In genomic region chr7:3329776-3330546, GRCm38 (mm10) we compare ENCODE assay signal across 8 mouse cellular contexts. TPM values are rescaled to one million over a fixed set of nuclear protein-coding genes. Genes with fewer than 3 reads are reported as not detected.
DNase-seq lines count a peak whose midpoint lies in the region; ATAC-seq and TF ChIP-seq lines count a peak whose summit lies in the region.

No protein-coding gene starts in this region.

- H3K9ac ChIP-seq in heart, embryonic 14.5 days (ENCODE audit: low read length), result no peak overlapping the region
- no peak overlapping the region for H3K9ac ChIP-seq in liver, embryonic 14.5 days (replicated peaks)
- peak overlapping the region; percentile 8; the same call in 1 of the 2 replicates for H3K9ac ChIP-seq in neural tube, embryonic 11.5 days (ENCODE audit: low read length)
- H3K9ac ChIP-seq in stomach, embryonic 15.5 days, result no peak overlapping the region

- no peak overlapping the region for H3K27ac ChIP-seq in heart, embryonic 14.5 days (replicated peaks in 1 of 2; ENCODE audit: control insufficient read depth in 1 of 2, insufficient read depth in 1 of 2, low read depth in 2 of 2, low read length in 2 of 2)
- no peak overlapping the region for H3K27ac ChIP-seq in liver, embryonic 14.5 days
- H3K27ac ChIP-seq in neural tube, embryonic 11.5 days (ENCODE audit: low read depth, low read length), result no peak overlapping the region
- no peak overlapping the region for H3K27ac ChIP-seq in stomach, embryonic 15.5 days

- H3K4me3 ChIP-seq in heart, embryonic 14.5 days (ENCODE audit: control insufficient read depth in 1 of 2, insufficient read depth in 1 of 2, low read depth in 1 of 2, low read length in 2 of 2), result no peak overlapping the region
- no peak overlapping the region for H3K4me3 ChIP-seq in liver, embryonic 14.5 days (ENCODE audit: insufficient read depth in 1 of 2, low read depth in 2 of 2, low read length in 2 of 2)
- H3K4me3 ChIP-seq in neural tube, embryonic 11.5 days (ENCODE audit: low read depth, low read length), result no peak overlapping the region
- H3K4me3 ChIP-seq in stomach, embryonic 15.5 days (replicated peaks), result peak overlapping the region; percentile 15; the same call in 1 of the 2 replicates

- no peak for TF ChIP-seq EP300 in liver, embryonic 14.5 days (IDR thresholded peaks at IDR 0.05; ENCODE audit: low read depth)

- no peaks in the 10 kb centered on the region for H3K9me3 ChIP-seq in heart, embryonic 14.5 days (ENCODE audit: control insufficient read depth, low read length)
- no peaks in the 10 kb centered on the region for H3K9me3 ChIP-seq in liver, embryonic 14.5 days (ENCODE audit: control insufficient read depth, low read length)
- no peaks in the 10 kb centered on the region for H3K9me3 ChIP-seq in neural tube, embryonic 11.5 days (ENCODE audit: control insufficient read depth, low read length)
- no peaks in the 10 kb centered on the region for H3K9me3 ChIP-seq in stomach, embryonic 15.5 days

- H3K4me2 ChIP-seq in heart, embryonic 14.5 days (ENCODE audit: low read length), result peak overlapping the region; percentile 33; the same call in 1 of the 2 replicates
- H3K4me2 ChIP-seq in liver, embryonic 14.5 days (ENCODE audit: low read depth), result no peak overlapping the region
- H3K4me2 ChIP-seq in neural tube, embryonic 11.5 days (ENCODE audit: low read depth), result peak overlapping the region; percentile 28
- H3K4me2 ChIP-seq in stomach, embryonic 15.5 days, result peak overlapping the region; percentile 39

- no peak for TF ChIP-seq POLR2A in brain, embryonic 14.5 days (IDR thresholded peaks at IDR 0.05; ENCODE audit: borderline replicate concordance, extremely low read depth, insufficient read depth, insufficient read length, poor library complexity, severe bottlenecking)

- H3K27me3 ChIP-seq in heart, embryonic 14.5 days (ENCODE audit: control insufficient read depth, insufficient read depth, low read length), result peaks cover 48% of the 10 kb centered on the region
- peaks cover 35% of the 10 kb centered on the region for H3K27me3 ChIP-seq in liver, embryonic 14.5 days (ENCODE audit: control insufficient read depth, insufficient read depth, low read length)
- H3K27me3 ChIP-seq in neural tube, embryonic 11.5 days (ENCODE audit: control insufficient read depth, insufficient read depth, low read length), result no peaks in the 10 kb centered on the region
- 0 out of 2 replicates have a peak, but pooled peaks cover 4% of the 10 kb centered on the region for H3K27me3 ChIP-seq in stomach, embryonic 15.5 days (replicated peaks)

- no peaks in the 10 kb centered on the region for H3K36me3 ChIP-seq in heart, embryonic 14.5 days (ENCODE audit: control insufficient read depth, insufficient read depth, low read length)
- H3K36me3 ChIP-seq in liver, embryonic 14.5 days (replicated peaks; ENCODE audit: control insufficient read depth, insufficient read depth, low read depth), result no peaks in the 10 kb centered on the region
- no peaks in the 10 kb centered on the region for H3K36me3 ChIP-seq in neural tube, embryonic 11.5 days (ENCODE audit: control insufficient read depth, insufficient read depth, low read length)
- no peaks in the 10 kb centered on the region for H3K36me3 ChIP-seq in stomach, embryonic 15.5 days

- peaks cover 0 to 3% of the 10 kb centered on the region in 2 experiments; a peak in 1 of 4 replicates for H3K4me1 ChIP-seq in heart, embryonic 14.5 days (ENCODE audit: control insufficient read depth in 2 of 2, insufficient read depth in 2 of 2, low read length in 2 of 2)
- H3K4me1 ChIP-seq in liver, embryonic 14.5 days (replicated peaks; ENCODE audit: control insufficient read depth in 2 of 2, insufficient read depth in 2 of 2, low read length in 1 of 2), result no peaks in the 10 kb centered on the region
- 0 out of 2 replicates have a peak, but pooled peaks cover 6% of the 10 kb centered on the region for H3K4me1 ChIP-seq in neural tube, embryonic 11.5 days (ENCODE audit: control insufficient read depth, insufficient read depth, low read length)
- H3K4me1 ChIP-seq in stomach, embryonic 15.5 days, result peaks cover 6% of the 10 kb centered on the region; the same call in 1 of the 2 replicates

- peak; percentile 98 for TF ChIP-seq CTCF in brain, embryonic 14.5 days (IDR thresholded peaks at IDR 0.05; ENCODE audit: borderline replicate concordance, extremely low read depth, insufficient read depth, insufficient read length)
- peak; percentile 93 for TF ChIP-seq CTCF in liver, embryonic 14.5 days (IDR thresholded peaks at IDR 0.05; ENCODE audit: low read depth)

- peak; percentile 52 to 55 for DNase-seq in CD8-positive naive resting alpha-beta T cell, adult 2 months (ENCODE audit: low read depth in 2 of 2, low spot score in 2 of 2)
- DNase-seq in brain, embryonic 14.5 days (ENCODE audit: low read depth), result peak; percentile 85
- DNase-seq in fibroblast of lung, adult 2 months (ENCODE audit: low read depth), result peak; percentile 22
- peak; percentile 80 for DNase-seq in kidney, postnatal 14 days
- peak in 1 of 3 experiments; percentile 11 for DNase-seq in liver, embryonic 14.5 days (ENCODE audit: low read depth in 3 of 3, low spot score in 3 of 3)
- peak; percentile 78 for DNase-seq in neural tube, embryonic 11.5 days (ENCODE audit: low spot score)

- no peak for ATAC-seq in heart, embryonic 14.5 days (ENCODE audit: insufficient number of reproducible peaks, insufficient read depth, low FRiP score, low read depth)
- ATAC-seq in liver, embryonic 14.5 days (ENCODE audit: insufficient read depth), result no peak
- no peak for ATAC-seq in neural tube, embryonic 11.5 days (ENCODE audit: insufficient read depth, low FRiP score, low TSS enrichment)
- no peak for ATAC-seq in stomach, embryonic 15.5 days (ENCODE audit: insufficient read depth, low FRiP score, low read depth)

- WGBS in heart, embryonic 14.5 days, result 18% methylated on average over 31 of the region's 31 CpGs
- 15% methylated on average over 31 of the region's 31 CpGs for WGBS in liver, embryonic 14.5 days (ENCODE audit: insufficient replicate concordance)
- 21% methylated on average over 31 of the region's 31 CpGs for WGBS in neural tube, embryonic 11.5 days
- 18% methylated on average over 31 of the region's 31 CpGs for WGBS in stomach, embryonic 15.5 days

RNA-seq across cellular contexts. Expression of gene Cacng7, which starts 2.8 kb away (rescaled TPM):
- 145 and 171 TPM in 2 replicates for polyA plus RNA-seq in brain, embryonic 14.5 days (2012; rRNA removed)
- 0.39 and 0.88 TPM in 2 replicates for polyA plus RNA-seq in heart, embryonic 14.5 days (2014; fragmentation: Nextera tagmentation; extraction: Ambion mirVana)
- 0.49 and 0.92 TPM in 2 replicates for polyA plus RNA-seq in liver, embryonic 14.5 days (2012; rRNA removed)
- polyA plus RNA-seq in liver, embryonic 14.5 days (2014; fragmentation: Nextera tagmentation; extraction: Ambion mirVana), result not detected in 2 replicates
- 2.9 and 3.5 TPM in 2 replicates for polyA plus RNA-seq in neural tube, embryonic 11.5 days (2014; fragmentation: Nextera tagmentation; extraction: Ambion mirVana)
- 2.5 and 2.6 TPM in 2 replicates for polyA plus RNA-seq in stomach, embryonic 15.5 days (2015; fragmentation: Nextera tagmentation; extraction: Ambion mirVana)

RNA-seq across cellular contexts. Expression of gene Prkcg, which starts 41.0 kb away (rescaled TPM):
- polyA plus RNA-seq in brain, embryonic 14.5 days (2012; rRNA removed), result 4.0 and 5.6 TPM in 2 replicates
- polyA plus RNA-seq in heart, embryonic 14.5 days (2014; fragmentation: Nextera tagmentation; extraction: Ambion mirVana), result 0.28 and 0.59 TPM in 2 replicates
- 0.05 and 0.06 TPM in 2 replicates for polyA plus RNA-seq in liver, embryonic 14.5 days (2012; rRNA removed)
- not detected in 2 replicates for polyA plus RNA-seq in liver, embryonic 14.5 days (2014; fragmentation: Nextera tagmentation; extraction: Ambion mirVana)
- polyA plus RNA-seq in neural tube, embryonic 11.5 days (2014; fragmentation: Nextera tagmentation; extraction: Ambion mirVana), result 0.32 and 0.77 TPM in 2 replicates
- 0.40 and 0.49 TPM in 2 replicates for polyA plus RNA-seq in stomach, embryonic 15.5 days (2015; fragmentation: Nextera tagmentation; extraction: Ambion mirVana)

RNA-seq across cellular contexts. Expression of gene Myadm, which starts 41.1 kb away (rescaled TPM):
- 55.6 and 62.7 TPM in 2 replicates for polyA plus RNA-seq in brain, embryonic 14.5 days (2012; rRNA removed)
- polyA plus RNA-seq in heart, embryonic 14.5 days (2014; fragmentation: Nextera tagmentation; extraction: Ambion mirVana), result 220 and 248 TPM in 2 replicates
- polyA plus RNA-seq in liver, embryonic 14.5 days (2012; rRNA removed), result 21.5 and 27.0 TPM in 2 replicates
- polyA plus RNA-seq in liver, embryonic 14.5 days (2014; fragmentation: Nextera tagmentation; extraction: Ambion mirVana), result 23.1 and 24.9 TPM in 2 replicates
- 46.7 and 48.3 TPM in 2 replicates for polyA plus RNA-seq in neural tube, embryonic 11.5 days (2014; fragmentation: Nextera tagmentation; extraction: Ambion mirVana)
- 140 and 141 TPM in 2 replicates for polyA plus RNA-seq in stomach, embryonic 15.5 days (2015; fragmentation: Nextera tagmentation; extraction: Ambion mirVana)

Comparison
In these comparisons a context has a peak if more than half of its experiments do, and no peak if none do; other contexts are left out.
1. RNA of gene Cacng7, which starts 2.8 kb away (polyA plus RNA-seq): 145 to 171 TPM in brain, embryonic 14.5 days; 2.9 to 3.5 TPM in neural tube, embryonic 11.5 days, 2.5 to 2.6 TPM in stomach, embryonic 15.5 days, 0.49 to 0.92 TPM in liver, embryonic 14.5 days and 0.39 to 0.88 TPM in heart, embryonic 14.5 days; every median in the first group is over 10 times any median in the second.